Mouse (Mus musculus) adrenal gland, adult (tissue): Measurements from ENCODE around the gene Thyn1.

Experiments
- DNase-seq, 2 experiments: peaks; one replicate each; pipeline ENCODE4 v3.0.0; 2022 to 2023; ENCODE audit warnings: low spot score in 1 of 2; ENCODE audit not compliant: inconsistent age in 2 of 2

The Thyn1 gene

DNA sequence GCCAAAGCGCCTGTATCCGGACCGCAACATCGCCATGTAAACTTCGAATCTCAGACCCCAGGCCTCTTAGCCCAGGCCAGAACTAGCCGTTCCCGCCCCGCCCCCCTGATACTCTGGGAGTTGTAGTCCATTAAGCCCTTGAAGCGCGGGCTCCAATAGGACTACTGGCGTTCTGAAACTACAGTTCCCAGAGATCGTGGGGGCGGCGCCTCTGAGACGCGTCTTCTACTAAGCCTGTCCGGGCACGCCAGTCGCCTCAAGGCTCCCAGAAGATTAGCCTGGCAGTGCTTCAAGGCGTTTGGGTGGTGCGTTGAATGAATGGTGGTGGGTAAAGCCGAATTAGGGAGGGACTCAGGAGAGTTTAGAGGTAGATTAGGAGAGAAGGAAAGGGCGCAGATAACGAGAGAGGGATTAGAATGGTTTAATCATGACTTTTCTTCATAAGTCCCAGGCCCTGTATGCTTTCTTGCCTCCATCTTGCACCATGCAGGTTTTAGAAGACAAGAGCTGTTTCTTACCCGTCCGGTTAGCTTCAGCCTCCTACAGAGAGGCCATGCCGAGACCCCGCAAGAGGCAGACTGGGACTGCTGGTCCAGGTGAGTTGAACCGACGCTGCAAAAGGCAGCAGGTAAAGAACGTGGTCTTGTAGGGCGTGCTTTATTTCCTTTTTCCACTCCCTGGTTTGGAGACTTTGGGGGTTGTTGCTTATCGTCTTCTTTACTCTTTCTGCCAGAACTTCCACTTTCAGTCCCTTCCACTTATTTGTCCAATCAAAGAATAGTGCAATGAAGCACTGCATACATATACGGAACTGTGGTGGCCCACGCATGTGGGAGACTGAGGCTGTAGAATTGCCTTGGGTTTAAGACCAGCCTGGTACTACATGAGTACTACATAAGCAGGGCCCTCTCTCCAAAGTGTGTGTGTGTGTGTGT is at the start of gene Thyn1, which contains the start of gene Acad8:
TSS of gene Thyn1 (plus strand) at position 250 of the 935 bp plus-strand sequence.
TSS of gene Acad8 (minus strand) at position 106 of the 935 bp plus-strand sequence.
- DNase-seq, result peak; percentile 96 to 98

DNA sequence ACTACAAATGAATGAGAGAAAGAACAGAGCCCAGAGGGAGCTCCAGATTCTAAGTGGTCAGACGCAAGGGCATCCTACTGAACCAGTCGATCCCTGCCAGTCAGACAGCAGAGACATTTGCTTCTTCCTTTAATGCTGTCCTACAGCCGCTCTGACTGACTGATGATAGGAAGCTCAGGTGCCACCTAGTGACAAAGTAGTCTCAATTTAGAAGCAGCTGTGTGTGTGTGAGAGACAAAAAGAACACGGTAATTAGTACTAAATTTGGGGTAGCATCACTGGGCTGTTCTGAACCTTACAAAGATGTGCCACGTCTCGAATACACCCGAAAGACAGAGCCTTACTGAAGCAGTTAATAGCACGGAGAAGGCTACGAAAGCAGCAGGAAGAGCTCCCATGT is 21.8 kb upstream of the Thyn1 start:
- no peak for DNase-seq

DNA sequence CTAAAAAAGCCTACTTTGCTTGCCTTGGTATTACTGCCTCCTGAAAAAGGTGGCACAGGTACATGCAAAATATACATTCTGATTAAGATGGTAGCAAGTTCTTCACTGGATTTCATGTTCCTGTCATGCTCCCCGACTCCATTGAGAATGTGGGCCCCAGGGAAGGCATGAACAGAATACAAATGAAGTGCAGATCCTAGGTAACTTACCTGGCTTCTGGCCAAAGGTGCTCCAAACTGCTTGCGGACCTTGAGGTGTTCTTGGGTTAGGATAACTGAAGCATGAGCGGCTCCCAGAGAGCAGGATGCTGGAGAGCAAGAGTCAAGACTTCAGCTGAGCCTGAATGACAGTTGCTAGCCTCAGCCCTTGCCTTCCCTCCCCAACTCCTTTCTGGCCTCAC is 20.7 kb upstream of the Thyn1 start:
- no peak for DNase-seq

DNA sequence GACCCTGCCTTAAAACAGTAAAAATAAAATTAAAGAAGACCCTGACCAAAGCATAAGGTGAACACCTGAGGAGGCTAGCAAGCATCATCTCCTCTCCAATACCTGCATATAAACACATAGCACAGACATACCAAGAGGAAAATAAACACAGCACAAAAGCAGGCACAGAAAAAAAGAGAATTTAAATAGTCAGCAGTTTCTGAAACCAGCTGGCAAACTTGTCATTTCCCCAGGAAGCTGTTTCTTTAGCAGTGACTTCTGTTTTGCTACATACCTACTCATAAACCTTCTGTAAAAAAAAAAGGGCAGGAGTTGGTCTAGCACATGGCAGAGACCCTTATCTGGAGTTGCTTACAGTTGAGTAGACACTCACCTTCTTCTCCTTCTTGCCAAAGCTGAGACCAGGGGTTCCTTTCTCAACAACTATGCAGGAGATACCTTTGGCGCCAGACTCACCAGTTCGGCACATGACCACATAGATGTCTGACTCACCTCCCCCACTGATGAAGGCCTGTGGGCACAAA is 14.4 kb upstream of the Thyn1 start:
- DNase-seq, result no peak

DNA sequence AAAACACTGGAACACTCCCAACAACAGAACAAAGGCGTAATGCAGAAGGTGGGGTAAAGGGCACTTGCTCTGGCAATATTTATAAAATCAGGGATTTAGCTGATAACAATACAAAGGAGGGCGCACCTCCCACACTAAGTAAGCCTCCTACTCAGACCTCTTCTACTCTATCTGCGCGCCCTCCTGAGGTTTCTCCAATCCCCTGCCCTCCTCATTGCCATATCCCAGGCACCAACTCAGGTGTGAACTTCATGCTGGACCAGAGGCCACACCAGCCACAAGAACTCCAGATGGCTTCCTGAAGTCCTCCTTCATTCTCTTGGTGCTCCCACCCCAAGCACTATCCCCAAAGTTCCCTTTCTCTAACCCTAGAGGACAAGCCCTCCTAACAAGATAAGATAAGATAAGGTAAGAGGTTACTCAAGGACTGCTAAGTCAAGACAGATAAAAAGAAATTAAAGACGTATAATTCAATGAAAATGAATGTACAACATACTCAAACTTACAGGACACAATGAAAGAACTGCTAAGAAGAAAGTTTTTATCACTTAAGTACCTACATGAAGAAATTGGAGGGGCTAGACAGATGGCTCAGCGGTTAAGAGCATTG is 13.7 kb upstream of the Thyn1 start:
- no peak for DNase-seq

DNA sequence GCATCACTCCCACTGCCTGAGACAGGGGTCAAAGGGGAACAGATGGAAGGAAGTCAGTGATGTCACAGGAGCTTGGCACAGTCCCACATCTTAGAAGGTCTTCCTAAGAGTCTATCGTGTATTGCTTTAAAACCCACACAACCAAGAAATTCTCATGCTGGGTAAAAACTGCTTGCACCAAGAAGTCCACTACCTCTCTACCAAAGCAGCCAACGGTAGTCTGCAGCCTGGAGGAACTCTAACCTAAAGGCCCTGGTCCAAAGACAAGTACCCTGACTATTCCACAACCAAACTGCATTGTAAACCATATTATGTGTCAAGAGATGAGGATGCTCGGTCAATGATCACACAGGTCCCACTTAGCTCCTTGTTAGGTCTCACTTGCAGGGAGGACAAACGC is 9.3 kb upstream of the Thyn1 start:
- no peak for DNase-seq

DNA sequence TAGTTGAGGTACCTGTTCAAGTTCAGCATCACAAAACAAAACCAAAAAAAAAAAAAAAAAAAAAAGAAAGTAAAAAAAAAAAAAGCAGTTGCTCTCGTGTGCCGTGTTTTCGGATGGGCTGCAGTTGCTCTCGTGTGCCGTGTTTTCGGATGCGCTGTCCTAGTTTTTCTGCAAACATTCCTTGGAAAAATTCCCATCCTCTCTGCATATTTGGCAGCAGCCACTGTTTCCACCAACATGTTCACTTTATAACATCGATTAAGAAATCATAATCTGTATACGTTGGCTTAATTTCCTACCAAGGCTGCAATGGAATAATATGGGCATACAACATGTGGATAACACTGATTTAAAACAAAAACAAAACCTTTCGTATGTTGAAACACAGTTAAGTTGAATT is 6.4 kb upstream of the Thyn1 start:
- DNase-seq, result no peak

DNA sequence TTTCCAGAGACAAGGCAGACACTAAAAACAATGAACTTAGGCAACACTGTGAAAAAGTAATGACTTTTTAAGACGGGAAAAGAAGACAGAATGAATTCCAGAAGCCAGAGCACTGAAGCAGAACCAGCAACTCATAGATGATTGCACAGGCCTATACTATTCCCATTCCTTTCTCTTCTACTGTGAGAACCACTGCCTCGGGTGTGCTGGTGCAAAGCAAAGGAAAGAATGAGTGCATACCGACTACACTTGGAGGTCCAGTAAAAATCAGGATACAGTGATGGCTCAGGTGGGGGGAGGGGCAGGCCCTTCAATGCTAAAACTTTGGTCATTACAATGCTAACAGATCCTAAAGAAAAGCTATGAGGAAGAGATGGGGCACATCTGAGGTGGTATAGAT is 5.6 kb upstream of the Thyn1 start:
- DNase-seq, result no peak

DNA sequence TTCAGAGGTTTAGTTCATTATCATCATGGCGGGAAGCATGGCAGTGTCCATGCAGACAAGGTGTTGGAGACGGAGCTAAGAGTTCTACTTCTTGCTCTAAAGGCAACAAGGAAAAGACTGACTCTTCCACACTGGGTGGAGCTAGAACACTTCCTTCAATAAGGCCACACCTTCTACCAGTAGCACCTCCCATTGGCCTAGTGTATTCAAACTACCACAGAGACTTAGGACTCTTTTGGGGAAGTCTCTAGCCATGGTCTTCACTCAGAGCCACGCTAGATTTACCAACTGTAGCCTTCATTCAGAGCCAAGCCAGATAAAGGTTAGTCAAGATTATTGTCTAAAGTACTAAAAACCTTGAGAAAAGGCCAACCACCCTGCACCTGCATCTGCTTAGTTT is 2.4 kb upstream of the Thyn1 start:
- DNase-seq, result peak in 1 of 2 experiments; percentile 47

DNA sequence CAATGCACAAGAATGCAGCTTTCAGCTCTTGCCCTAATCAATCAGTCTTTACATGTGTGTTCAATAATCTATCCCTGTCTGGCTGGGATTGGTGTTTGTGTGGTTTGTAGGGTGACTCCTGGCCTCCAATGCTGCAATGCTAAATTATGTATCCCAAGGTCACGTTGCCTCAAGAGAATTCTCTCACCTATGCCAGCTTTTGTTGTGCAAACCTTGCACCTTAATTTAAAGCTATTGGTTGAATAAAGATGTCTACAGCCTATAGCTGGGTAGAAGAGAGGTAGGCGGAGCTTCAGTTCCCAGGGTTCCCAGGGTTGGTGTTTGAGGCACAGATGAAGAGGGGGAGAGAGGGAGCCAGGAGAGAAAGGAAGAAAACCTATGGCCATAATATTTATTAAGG is 2.0 kb upstream of the Thyn1 start:
- DNase-seq, result peak in 1 of 2 experiments; percentile 35

DNA sequence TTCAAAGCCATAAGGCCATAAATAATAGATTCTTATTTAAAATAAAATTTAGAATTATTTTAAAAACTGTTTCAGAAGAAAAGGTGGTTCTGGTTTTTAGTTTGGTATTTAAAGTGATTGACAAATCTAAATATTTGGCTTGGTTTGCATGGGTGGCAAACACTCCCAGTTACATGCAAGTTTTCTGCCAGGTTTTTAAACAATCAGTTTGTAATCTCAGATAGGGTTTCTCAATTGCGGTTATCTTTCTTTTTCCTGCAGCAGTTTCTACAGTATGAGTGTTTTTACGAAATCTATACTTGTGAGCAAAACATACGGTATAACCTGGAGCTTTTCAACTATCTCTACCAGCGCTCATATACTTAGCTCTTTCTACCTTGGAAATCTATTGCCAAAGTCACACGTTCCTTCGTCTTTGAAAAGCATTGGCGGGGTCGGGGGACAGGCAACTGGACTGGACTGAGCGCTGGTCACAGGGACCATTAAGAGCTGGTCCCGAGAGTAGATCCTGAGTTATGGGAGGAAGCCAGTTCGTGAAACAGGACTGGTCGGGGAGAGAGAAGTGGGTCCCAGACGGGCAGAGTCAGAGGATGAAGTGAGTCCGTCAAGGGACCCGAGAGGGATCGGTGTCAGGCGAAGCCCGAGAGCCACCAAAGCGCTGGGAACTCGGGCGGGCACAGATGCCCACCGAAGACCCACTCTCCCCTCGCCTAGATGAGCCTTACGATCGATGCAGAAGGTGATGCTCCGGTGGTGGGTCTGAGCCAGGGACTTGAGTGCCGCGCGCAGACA is 645 bp upstream of the Thyn1 start:
- no peak for DNase-seq

DNA sequence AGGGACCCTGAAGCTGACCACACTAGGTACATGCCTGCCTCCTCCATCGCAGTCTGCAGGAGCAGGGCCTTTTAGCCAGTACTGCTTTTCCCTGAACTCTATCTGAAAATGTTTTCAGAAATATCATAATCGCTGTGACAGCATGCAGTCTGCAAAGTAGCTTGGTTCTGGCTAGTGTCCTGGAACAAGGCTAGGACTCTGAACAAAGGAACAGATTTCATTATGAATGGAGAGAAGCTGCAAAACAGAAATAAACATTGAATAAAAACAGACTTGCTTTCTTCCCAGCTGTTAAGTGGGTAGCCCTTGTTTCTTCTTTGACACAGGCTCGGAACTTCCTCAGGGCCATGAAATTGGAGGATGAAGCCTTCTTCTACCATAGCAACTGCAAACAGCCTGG is 5.7 kb downstream of the Thyn1 start:
- DNase-seq, result no peak

DNA sequence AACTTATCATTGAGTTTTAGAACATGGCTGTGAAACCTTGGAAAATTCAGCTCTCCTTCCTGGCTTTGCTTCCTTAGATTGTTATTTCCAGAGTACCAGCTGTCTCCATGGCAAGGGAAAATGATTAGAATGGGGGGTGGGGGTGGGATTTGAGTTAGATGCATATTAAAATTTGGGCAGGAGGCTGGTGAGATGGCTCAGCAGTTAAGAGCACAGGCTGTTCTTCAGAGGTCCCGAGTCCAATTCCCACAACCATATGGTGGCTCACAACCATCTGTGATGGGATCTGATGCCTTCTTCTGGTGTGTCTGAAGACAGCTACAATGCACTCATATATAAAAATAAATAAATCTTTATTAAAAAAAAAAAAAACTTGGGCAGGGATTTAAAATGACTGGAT is 6.4 kb downstream of the Thyn1 start:
- DNase-seq, result no peak

DNA sequence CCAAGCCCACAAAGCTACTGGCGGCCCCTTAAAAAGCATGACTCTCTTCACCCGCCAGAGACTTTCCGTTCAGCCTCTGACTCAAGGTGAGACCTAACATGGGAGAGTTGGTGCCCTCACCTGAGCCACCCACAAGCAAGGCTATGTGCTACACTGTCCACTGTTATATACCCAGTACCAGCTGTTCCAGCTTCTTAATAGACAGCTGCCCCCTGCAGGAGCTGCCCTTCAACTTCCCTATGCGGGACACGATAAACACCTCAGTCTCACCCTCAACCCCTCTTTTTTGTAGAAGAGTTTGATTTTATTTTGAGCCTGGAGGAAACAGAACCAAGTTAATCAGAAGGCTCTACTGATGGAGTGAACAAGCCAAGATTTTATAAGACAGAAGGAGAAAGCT is 7.4 kb downstream of the Thyn1 start:
- no peak for DNase-seq

DNA sequence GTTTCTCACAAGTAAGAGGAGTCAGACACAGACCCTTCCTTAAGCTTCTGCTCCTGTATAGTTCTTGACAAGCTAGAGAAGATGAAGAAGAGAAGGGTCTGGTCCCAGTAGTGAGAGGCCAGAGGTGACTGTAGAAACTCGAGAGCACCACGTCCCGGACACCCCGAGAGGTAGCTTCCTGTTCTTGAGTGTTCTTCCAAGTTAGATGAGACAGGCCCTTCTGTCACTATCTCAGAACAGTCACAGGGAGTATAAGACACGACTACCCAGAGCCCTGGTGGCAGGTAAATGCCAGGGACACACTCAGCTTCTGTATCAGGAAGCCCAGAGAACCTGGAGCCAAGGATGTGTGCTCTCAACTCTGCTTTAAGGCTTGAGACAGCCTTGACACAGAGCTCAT is 9.7 kb downstream of the Thyn1 start:
- DNase-seq, result no peak

DNA sequence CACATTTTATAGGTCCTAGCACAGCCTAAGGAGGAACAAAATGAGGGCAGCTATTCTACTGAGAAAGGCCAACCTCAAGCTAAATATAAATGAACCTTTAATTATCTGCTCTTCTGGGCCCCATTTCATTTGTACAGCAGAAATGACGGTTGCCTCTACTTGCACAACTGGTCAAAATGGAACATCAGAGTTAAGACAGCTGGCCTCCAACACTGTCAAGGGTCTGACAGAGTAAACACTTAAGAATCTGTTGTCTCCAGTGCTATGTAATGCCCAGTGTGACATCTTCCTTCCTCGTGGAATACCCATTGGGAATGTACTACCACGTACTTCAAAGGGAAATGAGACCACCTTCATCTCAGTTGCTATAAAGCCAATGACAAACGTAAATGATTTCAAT is 12.1 kb downstream of the Thyn1 start:
- DNase-seq, result no peak

DNA sequence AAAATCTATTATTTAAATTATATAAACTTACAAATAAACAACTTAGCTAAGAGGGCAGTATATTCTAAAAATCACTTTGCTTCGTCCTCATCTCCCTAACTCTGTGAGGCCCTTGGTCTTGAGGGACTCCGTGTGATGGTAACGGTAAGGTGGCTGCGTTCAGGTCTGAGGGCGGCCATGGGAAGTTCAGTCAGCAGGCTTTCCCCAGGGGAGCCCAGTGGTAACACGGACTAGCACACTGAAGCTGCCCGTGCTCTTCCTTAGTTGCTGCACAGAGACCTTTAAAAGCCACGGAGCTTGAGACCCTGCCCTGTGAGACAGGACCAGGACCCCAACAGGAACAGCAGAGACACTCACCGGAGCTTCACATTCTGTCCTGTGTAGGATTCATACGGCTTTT is 19.5 kb downstream of the Thyn1 start:
- DNase-seq, result no peak

DNA sequence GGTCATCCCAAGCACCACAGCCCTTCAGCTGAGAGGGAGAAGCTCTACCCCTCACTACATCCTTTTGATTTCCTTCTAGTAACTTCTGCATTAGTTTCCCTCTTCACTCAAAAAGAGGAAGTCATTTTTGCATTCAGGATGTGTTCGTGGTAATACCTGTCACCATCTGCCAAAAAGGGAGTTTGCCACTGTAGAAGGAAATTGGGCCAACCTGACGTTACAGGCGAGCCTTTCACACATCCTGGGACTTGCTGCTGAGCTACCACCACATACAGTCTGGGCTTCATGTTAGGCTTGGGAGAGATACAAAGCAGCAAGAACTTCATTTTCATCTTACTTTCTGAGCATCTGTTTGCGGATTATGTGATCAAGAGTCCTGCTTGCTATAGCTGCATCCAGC is 24.2 kb downstream of the Thyn1 start:
- DNase-seq, result no peak

DNA sequence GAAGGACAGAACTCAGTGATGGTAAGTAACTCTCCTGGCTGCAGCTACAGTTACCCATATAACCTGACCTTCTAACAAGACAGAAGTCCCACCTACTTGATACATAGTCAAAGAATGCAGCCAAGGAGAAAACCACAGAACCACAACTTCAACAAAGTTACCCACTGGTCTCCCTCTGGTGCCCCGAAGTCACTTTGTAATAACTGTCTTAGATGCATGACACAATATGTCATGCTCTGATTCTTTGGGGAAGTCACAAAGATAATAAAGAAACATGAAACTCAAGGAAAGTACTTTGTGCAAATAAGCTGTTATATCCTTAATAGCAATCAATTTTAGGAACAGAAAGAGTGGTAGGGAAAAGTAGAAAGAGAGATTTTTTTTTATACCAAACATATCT is 27.2 kb downstream of the Thyn1 start:
- DNase-seq, result no peak

DNA sequence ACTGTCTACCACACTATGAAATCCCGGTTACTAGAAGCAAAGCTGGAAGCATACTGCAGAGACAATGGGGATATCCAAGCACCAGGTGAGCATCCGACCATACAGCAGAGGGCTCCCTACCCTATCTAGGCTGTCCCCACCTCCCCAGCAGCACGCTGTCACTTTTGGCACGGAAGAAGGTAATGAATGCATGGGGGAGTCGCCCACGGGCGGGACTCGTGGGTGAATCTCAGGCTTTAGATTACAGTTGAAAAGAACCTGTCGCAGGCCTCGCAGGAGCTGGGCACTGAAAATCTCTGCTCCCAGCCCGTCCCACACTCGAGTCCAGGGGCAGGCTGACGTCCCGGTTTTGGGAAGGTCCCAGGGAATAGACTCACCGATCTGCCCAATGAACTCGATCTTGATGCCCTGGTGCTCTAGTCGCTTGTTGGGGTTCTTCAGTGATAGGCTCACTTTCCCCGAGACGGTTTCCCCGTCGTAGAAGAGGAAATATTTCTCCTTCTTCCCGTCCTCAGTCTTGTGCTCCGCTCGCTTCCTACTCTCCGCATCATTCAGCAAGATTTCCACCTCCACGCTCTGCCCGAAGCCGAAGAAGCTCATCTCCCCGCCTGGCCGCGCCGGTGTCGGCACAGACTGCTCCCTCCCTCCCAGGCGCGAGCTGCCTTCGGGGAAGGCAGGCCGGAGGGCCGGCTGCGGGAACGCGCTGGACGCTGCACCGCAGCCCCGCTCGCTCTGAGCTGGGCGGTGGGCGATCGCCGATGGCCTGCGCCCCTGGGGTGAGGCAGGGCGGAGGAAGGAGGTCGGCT is 29.7 kb downstream of the Thyn1 start:
- peak in 1 of 2 experiments; percentile 50 for DNase-seq
